Mouse (Mus musculus) forebrain, postnatal 0 days (tissue): ENCODE measurements around the gene Stn1. TPM values are rescaled to one million over a fixed set of nuclear protein-coding genes. Genes with fewer than 3 reads are reported as not detected.
A peak's percentile ranks its signal among the peaks of the same experiment; 100 is the strongest.

ENCODE experiments used
- ATAC-seq: fragments of 200-750 bp; cut with Nextera tagmentation; 2 replicates; pipeline ENCODE4 v1.8.0; 2017; ENCODE audit warnings: mild to moderate bottlenecking, moderate library complexity
- DNase-seq: peaks from one replicate; pipeline ENCODE4 v3.0.0-alpha.2; 2015
- H3K27ac ChIP-seq: fragments of 300-500 bp; sonication (generic); 2 replicates; pipeline ENCODE4 v1.5.1; 2014; ENCODE audit warnings: low read depth, mild to moderate bottlenecking, antibody characterized with exemption, low read length, moderate library complexity, mixed read lengths
- H3K27me3 ChIP-seq: fragments of 300-500 bp; sonication (generic); 2 replicates; pipeline ENCODE4 v1.6.1; 2014; ENCODE audit warnings: mild to moderate bottlenecking, low read length, mixed read lengths; ENCODE audit not compliant: insufficient read depth
- H3K36me3 ChIP-seq: fragments of 300-500 bp; sonication (generic); 2 replicates; pipeline ENCODE4 v1.6.1; 2014; ENCODE audit warnings: mild to moderate bottlenecking, moderate library complexity; ENCODE audit not compliant: insufficient read depth
- H3K4me1 ChIP-seq: fragments of 300-500 bp; sonication (generic); 2 replicates; pipeline ENCODE4 v1.6.1; 2014; ENCODE audit warnings: antibody characterized with exemption; ENCODE audit not compliant: insufficient read depth
- H3K4me2 ChIP-seq: fragments of 300-500 bp; sonication (generic); 2 replicates; pipeline ENCODE4 v1.6.1; 2014; ENCODE audit warnings: low read depth, mild to moderate bottlenecking, moderate library complexity
- H3K4me3 ChIP-seq: fragments of 300-500 bp; sonication (generic); 2 replicates; pipeline ENCODE4 v1.5.1; 2014; ENCODE audit warnings: low read depth, low read length, mixed read lengths
- H3K9ac ChIP-seq: fragments of 300-500 bp; sonication (generic); 2 replicates; pipeline ENCODE4 v1.6.1; 2014; ENCODE audit warnings: mild to moderate bottlenecking
- H3K9me3 ChIP-seq: fragments of 300-500 bp; sonication (generic); 2 replicates; pipeline ENCODE4 v1.6.1; 2016; ENCODE audit warnings: low read length
- CTCF ChIP-seq: sonication (generic); IDR thresholded peaks from 2 replicates; pipeline ENCODE4 v1.5.1; 2016; ENCODE audit warnings: antibody characterized with exemption, control low read depth, low read depth
- WGBS: fragments of 180-500 bp; shearing (Covaris S2); extraction: QIAGEN DNeasy Blood & Tissue Kit; methylation state at CpG from one replicate; pipeline ENCODE4 v1.1.7; 2014; 5-methylcytosine and 5-hydroxymethylcytosine counted together
- polyA plus RNA-seq: library from polyadenylated mRNA; unstranded; fragments of >200 nt; fragmentation: Nextera tagmentation; extraction: Ambion mirVana; gene quantifications from 2 replicates; pipeline ENCODE4 v1.2.1, GENCODE M21; 2015
- total RNA-seq: library from RNA; depleted of rRNA; stranded (reverse); fragments of >200 nt; gene quantifications from 2 replicates; pipeline ENCODE4 v1.2.3, GENCODE M21; 2014

Gene Stn1
- total and polyA plus RNA-seq, 2 experiments from 2014 or later: 19.6 to 20.9 TPM

DNA sequence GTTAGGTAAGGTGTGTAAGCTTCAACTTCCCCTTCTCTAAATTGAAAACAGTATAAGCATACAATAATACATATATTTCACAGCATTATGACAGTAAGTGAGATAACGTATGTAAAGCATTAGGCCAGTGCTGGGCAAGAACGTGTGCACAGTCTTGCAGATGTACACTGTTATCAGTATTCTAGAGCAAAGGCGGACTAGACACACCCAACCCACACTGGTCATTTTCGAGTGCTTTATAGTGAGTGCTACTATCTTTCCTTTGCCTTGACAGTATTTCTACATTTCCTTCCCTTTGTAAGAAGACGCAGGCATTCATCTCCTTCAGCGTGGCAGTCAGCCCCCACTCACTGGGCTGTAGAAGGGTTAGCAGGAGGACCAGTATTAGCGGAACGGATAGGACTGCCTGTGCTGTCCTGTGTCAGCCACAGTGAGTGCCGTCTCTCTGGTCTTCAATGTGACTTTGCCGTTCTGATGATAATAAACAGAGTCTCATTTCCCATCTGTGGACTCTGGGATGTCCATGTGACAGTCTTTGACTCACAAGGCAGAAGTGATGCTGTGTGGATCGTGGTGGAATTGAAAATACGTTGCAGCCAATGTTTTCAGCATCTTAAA, 23.3 kb upstream of the Stn1 start:
- no peak overlapping the region for H3K4me2 ChIP-seq
- no peak for DNase-seq

DNA sequence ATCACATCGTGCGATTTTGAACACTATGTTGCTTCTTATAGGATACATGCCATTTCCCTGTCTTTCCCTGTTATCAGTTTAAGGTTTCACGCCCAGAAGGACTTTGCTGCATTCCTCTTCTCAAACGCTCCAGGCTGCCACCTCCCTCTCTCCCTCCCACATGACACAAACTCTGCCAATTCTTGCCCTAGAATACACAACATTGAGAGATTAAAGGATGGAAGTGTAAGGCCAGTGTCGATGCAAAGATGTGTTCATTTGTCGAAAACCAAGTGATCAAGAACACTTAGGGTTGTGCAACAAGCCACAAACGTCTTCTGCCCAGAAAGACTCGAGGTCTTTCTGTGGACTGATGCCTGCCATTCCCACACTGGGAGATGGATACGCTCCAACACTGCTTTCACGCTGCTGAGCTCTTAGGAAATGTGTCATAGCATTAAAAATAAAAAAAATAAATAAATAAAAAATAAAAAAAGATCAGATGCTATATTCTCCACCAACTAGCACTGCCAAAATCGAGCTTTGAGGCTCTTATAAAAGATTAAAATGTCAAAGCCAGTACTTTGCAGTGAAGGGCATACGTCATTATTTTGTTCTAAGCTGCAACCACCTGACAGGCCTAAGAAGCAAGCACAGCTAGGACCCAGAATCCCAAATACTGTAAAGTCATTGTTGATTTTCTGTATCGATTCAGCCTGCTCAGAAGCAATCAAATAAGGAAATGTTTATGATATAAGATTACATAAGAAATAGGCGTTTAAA, 22.6 kb upstream of the Stn1 start:
- 36% methylated on average over 14 of the region's 14 CpGs for WGBS
- no peak for TF ChIP-seq CTCF
- no peaks in the 10 kb centered on the region for H3K27me3 ChIP-seq
- ATAC-seq (peak; percentile 38; the same call in 1 of the 2 replicates), DNase-seq (peak; percentile 27)
- H3K36me3 ChIP-seq: no peaks in the 10 kb centered on the region
- no peak overlapping the region for H3K4me3 ChIP-seq
- no peaks in the 10 kb centered on the region for H3K9me3 ChIP-seq
- H3K27ac ChIP-seq: no peak overlapping the region
- H3K9ac ChIP-seq: no peak overlapping the region
- H3K4me1 ChIP-seq: no peaks in the 10 kb centered on the region
- no peak overlapping the region for H3K4me2 ChIP-seq

More for the DNA sequence above, 23.3 kb upstream of the Stn1 start:
- TF ChIP-seq CTCF: no peak
- Histone ChIP-seq H3K4me3 (no peak overlapping the region), H3K4me1 (no peaks in the 10 kb centered on the region), H3K9ac (no peak overlapping the region), H3K27me3 (0 out of 2 replicates have a peak, but pooled peaks cover under 1% of the 10 kb centered on the region), H3K36me3 (no peaks in the 10 kb centered on the region), H3K27ac (no peak overlapping the region), H3K9me3 (no peaks in the 10 kb centered on the region)
- 89% methylated on average over 12 of the region's 12 CpGs for WGBS
- no peak for ATAC-seq

GRCm38 (mm10) chr19:47559145-47559544, 21.8 kb upstream of the Stn1 start:
- no peak for DNase-seq
- Histone ChIP-seq H3K36me3 (no peaks in the 10 kb centered on the region), H3K9ac (no peak overlapping the region), H3K4me2 (no peak overlapping the region), H3K27me3 (no peaks in the 10 kb centered on the region), H3K27ac (no peak overlapping the region), H3K9me3 (no peaks in the 10 kb centered on the region), H3K4me1 (no peaks in the 10 kb centered on the region), H3K4me3 (no peak overlapping the region)
- 29% methylated on average over 5 of the region's 5 CpGs for WGBS
- TF ChIP-seq CTCF: no peak
- ATAC-seq: no peak

- no peak for ATAC-seq
- H3K4me1 ChIP-seq: no peaks in the 10 kb centered on the region
- H3K27me3 ChIP-seq: no peaks in the 10 kb centered on the region
- no peak overlapping the region for H3K4me3 ChIP-seq
- 63% methylated on average over 4 of the region's 4 CpGs for WGBS
- no peaks in the 10 kb centered on the region for H3K36me3 ChIP-seq
- H3K9ac ChIP-seq: no peak overlapping the region
- TF ChIP-seq CTCF: no peak
- H3K27ac ChIP-seq: no peak overlapping the region
- no peak overlapping the region for H3K4me2 ChIP-seq
- DNase-seq: no peak
- H3K9me3 ChIP-seq: no peaks in the 10 kb centered on the region
Measured at GRCm38 (mm10) chr19:47549584-47549983, 12.3 kb upstream of the Stn1 start.

GRCm38 (mm10) chr19:47549174-47549573, 11.9 kb upstream of the Stn1 start:
- H3K9me3 ChIP-seq: no peaks in the 10 kb centered on the region
- ATAC-seq: no peak
- no peaks in the 10 kb centered on the region for H3K36me3 ChIP-seq
- H3K27ac ChIP-seq: no peak overlapping the region
- no peak overlapping the region for H3K9ac ChIP-seq
- H3K4me2 ChIP-seq: no peak overlapping the region
- 82% methylated on average over 9 of the region's 9 CpGs for WGBS
- H3K27me3 ChIP-seq: no peaks in the 10 kb centered on the region
- DNase-seq: no peak
- no peak for TF ChIP-seq CTCF
- H3K4me3 ChIP-seq: no peak overlapping the region
- no peaks in the 10 kb centered on the region for H3K4me1 ChIP-seq

- DNase-seq (no peak), ATAC-seq (no peak)
- TF ChIP-seq CTCF: no peak
- Histone ChIP-seq H3K27ac (no peak overlapping the region), H3K27me3 (no peaks in the 10 kb centered on the region), H3K4me2 (no peak overlapping the region), H3K4me1 (no peaks in the 10 kb centered on the region), H3K4me3 (no peak overlapping the region), H3K9ac (no peak overlapping the region), H3K36me3 (no peaks in the 10 kb centered on the region), H3K9me3 (no peaks in the 10 kb centered on the region)
- WGBS: 89% methylated on average over 11 of the region's 11 CpGs
Measured at GRCm38 (mm10) chr19:47548432-47549076, 11.2 kb upstream of the Stn1 start.

DNA sequence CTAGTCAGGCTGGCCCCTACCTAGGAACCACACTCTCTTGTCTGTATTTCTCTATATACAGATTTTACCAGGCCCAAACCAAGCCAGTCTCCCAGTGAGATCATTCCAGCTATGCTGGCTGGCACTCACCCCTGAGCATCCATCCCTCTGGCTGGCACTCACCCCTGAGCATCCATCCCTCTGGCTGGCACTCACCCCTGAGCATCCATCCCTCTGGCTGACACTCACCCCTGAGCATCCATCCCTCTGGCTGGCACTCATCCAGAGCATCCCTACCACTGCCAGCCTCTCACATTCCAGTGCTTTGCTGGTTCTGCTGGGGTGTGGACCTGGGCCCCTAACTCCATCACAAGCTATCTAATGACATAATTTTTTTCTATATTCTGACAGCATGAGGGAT, 8.2 kb upstream of the Stn1 start:
- Histone ChIP-seq H3K4me2 (no peak overlapping the region), H3K27ac (no peak overlapping the region), H3K4me3 (no peak overlapping the region), H3K27me3 (no peaks in the 10 kb centered on the region), H3K36me3 (no peaks in the 10 kb centered on the region), H3K9ac (no peak overlapping the region), H3K9me3 (no peaks in the 10 kb centered on the region), H3K4me1 (no peaks in the 10 kb centered on the region)
- DNase-seq (no peak), ATAC-seq (no peak)
- no peak for TF ChIP-seq CTCF
